Mouse (Mus musculus): ENCODE measurements around the gene Arl6ip1. TPM values are rescaled to one million over a fixed set of nuclear protein-coding genes. Genes with fewer than 3 reads are reported as not detected.

Gene Arl6ip1
- total RNA-seq, 2 experiments from 2014 or later: 298 to 300 TPM

GRCm38 (mm10) chr7:118116787-118117538, 12.5 kb downstream of the Arl6ip1 start:
- DNase-seq: no peak

GRCm38 (mm10) chr7:118115877-118116568, 13.4 kb downstream of the Arl6ip1 start, which contains the start of gene Rps15a:
Rps15a (minus strand) TSS chr7:118116188.
- peak; percentile 90 to 95 for DNase-seq

GRCm38 (mm10) chr7:118115533-118115876, 14.0 kb downstream of the Arl6ip1 start:
- no peak for DNase-seq

- DNase-seq: no peak
Measured at GRCm38 (mm10) chr7:118113541-118114297, 15.7 kb downstream of the Arl6ip1 start.

- DNase-seq: no peak
Measured at GRCm38 (mm10) chr7:118111128-118111527, 18.3 kb downstream of the Arl6ip1 start.

GRCm38 (mm10) chr7:118107671-118108070, 21.8 kb downstream of the Arl6ip1 start:
- DNase-seq: no peak

- no peak for DNase-seq
Measured at GRCm38 (mm10) chr7:118104458-118105052, 24.9 kb downstream of the Arl6ip1 start.

GRCm38 (mm10) chr7:118103462-118104379, 25.7 kb downstream of the Arl6ip1 start:
- DNase-seq: no peak

GRCm38 (mm10) chr7:118102678-118103461, 26.6 kb downstream of the Arl6ip1 start:
- DNase-seq: no peak

- DNase-seq: no peak
Measured at GRCm38 (mm10) chr7:118102231-118102630, 27.2 kb downstream of the Arl6ip1 start.

- DNase-seq: no peak
Measured at GRCm38 (mm10) chr7:118097615-118098014, 31.8 kb downstream of the Arl6ip1 start.

GRCm38 (mm10) chr7:118079987-118080386, 49.5 kb downstream of the Arl6ip1 start:
- DNase-seq: no peak

GRCm38 (mm10) chr7:118079097-118079496, 50.4 kb downstream of the Arl6ip1 start:
- no peak for DNase-seq

Other genes starting within 250 kb of the Arl6ip1 start
- gene Rps15a, start 13.5 kb downstream of the Arl6ip1 start, total RNA-seq (2021): 100 to 1,000 TPM; 370 to 388 TPM
- gene Smg1, start 114.0 kb upstream of the Arl6ip1 start, total RNA-seq (2021): 10 to 100 TPM; 84.4 to 91.5 TPM